Mouse (Mus musculus) gastrocnemius, adult 8-10 months (tissue): ENCODE measurements at regions not wholly inside any gene's neighbourhood (a gene's known extent, or its start where the extent isn't known, plus 50 kb on each side); places are given as distances from the start of the nearest gene placed in this dataset.

Experiments
- DNase-seq, 2 experiments: peaks; one replicate each; pipeline ENCODE4 v3.0.0; 2022; ENCODE audit warnings: low spot score in 2 of 2

- no peak for DNase-seq
Measured at GRCm38 (mm10) chr13:47398976-47399375, 276.5 kb downstream of the Rnf144b start.

GRCm38 (mm10) chr13:47413261-47413660 lies 290.8 kb downstream of the Rnf144b start:
- no peak for DNase-seq

DNA sequence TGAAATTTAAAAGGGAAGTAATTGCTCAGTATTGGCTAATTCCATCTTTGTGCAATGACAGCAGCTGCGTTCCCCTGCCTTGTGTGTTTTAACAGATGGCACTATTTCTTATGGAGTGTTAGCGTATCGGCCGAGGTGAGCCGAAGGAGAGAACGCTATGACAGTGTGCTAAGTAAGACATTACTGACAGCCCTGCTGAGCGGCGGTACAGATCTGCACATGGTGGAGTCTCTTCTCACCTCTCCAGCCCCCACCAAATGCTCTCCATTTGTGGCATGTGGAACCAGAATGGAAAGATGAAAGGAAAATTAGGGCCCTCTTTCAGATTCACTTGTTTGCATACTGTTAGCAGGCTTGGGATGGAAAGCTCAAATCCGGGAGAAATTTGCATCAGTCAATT lies 291.5 kb downstream of the Rnf144b start:
- DNase-seq = no peak

GRCm38 (mm10) chr13:47429856-47430365 lies 307.5 kb downstream of the Rnf144b start:
- DNase-seq = no peak

GRCm38 (mm10) chr13:47430409-47430808 lies 308.0 kb downstream of the Rnf144b start:
- no peak for DNase-seq

DNA sequence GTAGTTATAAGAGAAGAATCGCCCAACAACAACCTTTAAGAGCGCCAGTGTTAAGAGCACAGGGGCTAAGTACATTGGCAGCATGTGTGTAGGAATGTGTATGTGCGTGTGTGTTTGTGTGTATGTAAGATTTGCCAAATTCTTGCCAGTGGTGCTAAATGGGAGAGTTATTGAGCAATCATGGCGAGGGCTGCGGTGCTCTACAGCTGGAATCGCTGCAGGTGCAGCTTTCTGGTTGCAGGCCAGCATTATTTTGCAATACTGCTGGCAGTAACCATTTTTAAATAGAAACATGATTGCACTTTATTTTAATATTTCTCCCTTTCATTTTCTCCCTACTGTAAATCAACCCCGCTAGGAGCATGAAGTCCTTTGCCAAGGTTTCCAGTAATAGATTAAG lies 313.2 kb downstream of the Rnf144b start:
- DNase-seq = peak in 1 of 2 experiments; percentile 13

DNA sequence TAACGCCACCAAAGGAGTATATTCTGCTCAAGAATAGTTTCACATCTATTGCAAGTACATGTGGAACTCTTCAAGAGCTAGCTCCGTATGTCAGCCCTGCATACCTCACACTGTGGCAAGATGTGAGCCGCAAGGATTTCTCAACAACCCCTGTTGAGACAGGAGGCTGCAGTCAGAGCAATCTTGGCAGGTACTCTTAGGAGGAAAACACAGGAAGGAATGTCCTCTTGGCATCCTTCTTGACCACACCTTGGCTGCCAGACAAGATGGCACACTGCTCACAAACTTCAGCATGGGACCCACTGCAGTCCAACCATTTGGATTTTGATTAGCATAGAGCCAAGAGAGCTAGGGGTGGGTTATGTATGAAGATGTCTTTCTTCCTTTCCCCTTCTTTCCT lies 322.4 kb downstream of the Rnf144b start:
- no peak for DNase-seq

- DNase-seq = no peak
Measured at GRCm38 (mm10) chr13:47452186-47452760, 329.8 kb downstream of the Rnf144b start.

DNA sequence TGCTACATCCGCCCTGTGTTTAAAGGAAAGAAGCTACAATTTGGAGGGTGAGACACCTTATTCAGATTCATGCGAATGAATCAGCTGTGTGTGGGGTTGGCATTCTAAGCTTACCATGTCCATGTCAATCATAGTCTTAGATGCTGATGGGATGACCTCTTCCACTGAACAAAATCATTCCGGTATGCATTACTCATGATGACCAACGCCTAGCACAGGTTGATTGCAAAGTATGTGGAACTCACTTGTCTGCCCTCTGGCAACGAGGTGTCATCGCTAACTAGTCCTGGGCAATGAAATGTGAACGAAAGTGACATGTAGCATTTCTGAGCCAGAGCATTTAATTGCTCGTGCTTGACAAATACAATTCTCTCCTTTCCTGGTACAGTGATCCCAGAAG lies 339.7 kb downstream of the Rnf144b start:
- DNase-seq = no peak

DNA sequence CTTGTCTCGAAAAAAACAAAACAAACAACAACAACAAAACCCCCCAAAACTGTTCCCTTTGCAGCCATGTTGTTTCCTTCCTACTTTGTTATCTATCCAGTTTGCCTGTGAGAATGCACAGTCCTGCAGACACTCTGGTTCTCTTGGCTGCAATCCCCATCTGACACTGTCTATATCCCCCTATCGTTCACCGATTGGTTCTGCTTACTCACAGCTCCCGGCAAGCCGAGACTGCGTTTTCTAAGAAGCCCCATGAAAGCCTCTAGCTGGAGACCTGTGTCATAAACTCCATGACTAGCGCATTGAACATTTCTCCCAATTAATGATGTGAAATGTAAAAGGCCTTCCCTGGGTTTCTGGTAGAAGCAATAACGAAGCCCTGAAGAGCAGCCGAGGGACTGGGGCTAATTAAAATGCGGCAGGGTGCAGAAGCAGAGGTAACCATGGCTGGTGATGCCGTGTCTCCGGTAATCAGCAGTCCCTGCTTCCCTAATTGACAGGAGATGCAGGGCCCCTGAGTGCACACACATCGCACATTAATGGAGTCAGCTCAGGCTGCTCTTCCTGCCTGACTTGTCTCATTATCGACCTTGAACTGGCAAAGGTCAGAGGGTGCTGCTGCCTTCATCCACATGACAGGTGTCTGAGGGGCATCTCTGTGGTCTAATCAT lies 349.2 kb downstream of the Rnf144b start:
- no peak for DNase-seq

GRCm38 (mm10) chr13:47480159-47480558 lies 357.7 kb downstream of the Rnf144b start:
- no peak for DNase-seq

GRCm38 (mm10) chr13:47484819-47485218 lies 362.4 kb downstream of the Rnf144b start:
- no peak for DNase-seq

DNA sequence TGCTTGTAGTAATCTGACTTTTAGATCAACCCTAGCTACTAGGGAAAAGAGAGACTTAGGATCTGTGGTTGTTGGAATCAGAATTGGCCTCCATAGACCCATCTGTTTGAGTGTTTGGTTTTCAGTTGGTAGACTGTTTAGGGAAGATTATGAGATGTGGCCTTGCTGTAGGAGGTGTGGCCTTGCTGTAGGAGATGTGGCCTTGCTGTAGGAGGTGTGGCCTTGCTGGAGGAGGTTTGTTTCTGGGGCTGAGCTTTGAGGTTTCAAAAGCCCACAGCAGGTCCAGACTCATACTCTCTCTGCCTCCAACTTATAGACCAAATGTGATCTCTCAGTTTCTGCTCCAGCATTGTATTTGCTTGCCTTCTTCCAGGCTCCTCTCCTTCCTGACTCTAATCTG lies 363.7 kb downstream of the Rnf144b start:
- DNase-seq = no peak

DNA sequence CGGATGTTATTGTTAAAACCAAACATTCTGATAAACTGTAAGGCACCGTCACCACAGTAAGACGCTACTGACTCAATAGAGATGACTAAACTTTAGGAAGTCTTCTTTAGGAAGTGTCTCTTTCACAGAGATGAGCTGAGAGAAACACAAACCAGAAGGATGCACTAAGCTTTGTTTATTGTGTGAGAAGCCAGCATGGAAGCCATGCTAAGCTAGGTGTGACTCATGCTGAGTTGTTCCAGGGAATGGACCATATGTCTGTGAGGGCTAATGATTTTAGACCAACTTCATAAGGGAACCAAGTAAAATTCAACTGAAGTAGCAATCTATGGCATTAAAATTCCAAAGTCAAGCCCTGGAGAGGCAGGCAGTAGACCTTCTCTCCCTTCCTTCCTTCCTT lies 364.2 kb downstream of the Rnf144b start:
- DNase-seq = no peak

- DNase-seq = no peak
Measured at GRCm38 (mm10) chr13:47505380-47505955, 383.0 kb downstream of the Rnf144b start.

- no peak for DNase-seq
Measured at GRCm38 (mm10) chr13:47532935-47533334, 410.5 kb downstream of the Rnf144b start.

DNA sequence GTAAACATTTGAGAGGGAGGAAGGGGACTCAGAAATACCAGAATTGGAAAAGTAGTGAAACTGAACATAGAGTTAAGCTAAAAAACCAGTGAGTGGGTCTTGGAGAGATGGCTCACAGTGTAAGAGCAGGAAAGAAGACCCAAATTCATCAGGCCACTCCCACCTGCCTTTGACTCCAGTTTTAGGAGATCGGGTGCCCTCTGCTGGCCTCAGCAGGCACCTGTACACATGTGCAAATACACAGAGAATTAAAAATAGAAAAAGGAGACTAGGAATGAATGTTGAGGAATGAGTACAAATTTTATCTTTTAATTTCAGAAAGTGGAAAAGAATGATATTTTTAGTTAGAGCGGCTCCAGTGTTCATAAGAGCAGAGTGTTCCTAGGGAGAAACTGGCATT lies 414.7 kb downstream of the Rnf144b start:
- DNase-seq = no peak

GRCm38 (mm10) chr13:47549626-47550025 lies 427.2 kb downstream of the Rnf144b start:
- no peak for DNase-seq

DNA sequence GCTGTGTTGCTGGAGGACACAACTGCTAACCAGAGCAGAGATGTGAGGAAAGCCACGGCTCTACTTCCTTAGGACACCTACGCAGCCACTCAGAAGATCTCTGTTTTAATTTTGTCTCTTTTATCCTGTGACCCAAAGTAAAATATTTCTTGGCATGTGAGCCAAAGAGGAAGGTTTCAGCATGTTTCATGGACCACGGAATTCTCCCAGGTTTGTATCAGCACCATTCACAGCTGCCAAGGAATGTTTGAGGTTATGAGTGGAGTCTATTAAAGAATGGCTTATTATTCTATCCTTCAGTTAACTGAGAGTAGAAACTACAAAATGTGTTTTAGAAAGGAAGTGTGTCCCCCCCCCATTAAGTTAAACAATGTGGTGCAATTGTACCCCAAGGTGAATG lies 429.8 kb downstream of the Rnf144b start:
- DNase-seq = no peak

DNA sequence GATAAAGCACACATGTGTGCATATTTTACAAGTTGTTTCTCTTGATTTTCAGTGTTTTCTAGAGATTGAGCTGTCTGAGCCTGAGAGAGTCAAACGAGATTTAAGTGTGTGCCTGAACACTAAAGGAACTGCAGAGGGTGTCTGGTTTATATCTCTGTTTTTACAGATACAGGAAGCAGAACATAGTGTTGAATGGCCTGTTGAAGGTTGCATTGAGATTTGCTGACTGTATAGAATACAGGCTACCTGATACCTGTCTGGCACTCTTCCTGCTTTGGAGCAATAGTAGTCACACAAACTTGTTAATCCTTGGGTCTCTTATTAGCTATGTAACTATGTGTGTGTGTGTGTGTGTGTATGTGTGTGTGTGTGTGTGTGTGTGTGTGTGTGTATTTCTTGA lies 431.7 kb downstream of the Rnf144b start:
- no peak for DNase-seq

DNA sequence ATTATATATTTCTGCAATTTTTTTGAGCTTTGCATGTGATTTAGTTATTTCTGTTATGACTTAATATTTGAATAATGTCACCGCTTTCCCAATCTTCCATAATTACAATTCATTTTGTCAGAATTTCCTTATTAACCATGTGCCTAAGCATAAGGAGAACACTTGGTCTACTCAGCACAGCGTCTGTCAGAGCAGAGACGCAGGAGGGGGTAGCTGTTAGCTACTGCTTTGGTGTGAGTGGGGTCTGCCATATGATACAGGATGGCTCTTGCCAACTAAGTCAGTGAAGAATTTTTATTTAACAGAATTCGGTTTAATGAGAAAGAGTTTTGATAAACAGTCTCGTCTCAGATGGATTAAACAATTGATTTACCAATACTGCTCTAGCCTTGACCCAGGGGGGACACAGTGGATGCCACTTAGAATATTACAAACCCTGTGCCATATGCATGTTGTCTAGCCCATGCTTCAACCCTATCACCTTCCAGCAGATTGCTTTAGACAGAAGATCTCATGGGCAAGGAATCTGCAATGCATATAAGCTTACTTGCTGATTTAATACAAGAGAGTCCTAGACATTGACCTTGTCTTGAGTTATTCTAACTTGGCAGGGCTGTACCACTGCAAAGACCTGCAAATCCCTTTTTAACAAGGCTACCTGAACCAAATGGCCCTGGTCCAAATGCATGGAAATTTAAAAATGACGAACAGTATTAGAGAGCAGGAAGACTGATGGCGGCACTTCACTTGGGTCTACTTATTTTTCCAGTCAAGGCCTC lies 434.9 kb downstream of the Rnf144b start:
- DNase-seq = no peak

DNA sequence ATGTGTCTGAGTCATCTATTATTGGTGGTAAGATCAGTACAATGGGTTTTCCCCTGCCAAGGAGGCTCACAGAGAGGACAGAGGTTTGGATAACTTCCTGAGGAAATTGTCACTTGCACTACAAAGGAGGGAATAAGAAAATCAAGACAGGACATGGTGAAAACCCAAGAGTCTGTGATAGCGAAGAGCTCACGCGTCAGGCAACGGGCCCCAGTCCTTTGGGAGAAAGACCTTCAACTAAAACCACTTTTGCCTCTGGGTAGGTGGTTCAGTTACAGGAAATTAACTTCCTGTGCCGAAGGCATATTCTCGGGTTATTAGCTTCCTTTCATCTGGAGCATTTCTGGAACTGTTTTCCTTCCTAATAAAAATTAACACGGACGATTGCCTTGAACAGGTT lies 440.4 kb downstream of the Rnf144b start:
- DNase-seq = no peak
